Mouse (Mus musculus): ENCODE results near the gene Trappc3. TPM values are rescaled to one million over a fixed set of nuclear protein-coding genes. Genes with fewer than 3 reads are reported as not detected.

Gene Trappc3
- polyA plus RNA-seq (2012): 35.1 and 44.0 TPM in 2 replicates

- TF ChIP-seq GATA1 (IDR thresholded peaks at IDR 0.05; ENCODE audit: low read length): no peak
These were observed at the start of gene Trappc3 for GRCm38 (mm10) chr4:126262119-126262807. Gene Trappc3, plus strand, starts transcription at chr4:126262325.

- TF ChIP-seq GATA1 (IDR thresholded peaks at IDR 0.05; ENCODE audit: low read length): no peak
These were observed 44.4 kb upstream of the Trappc3 start for GRCm38 (mm10) chr4:126217771-126218170.

GRCm38 (mm10) chr4:126220045-126220444 lies 42.1 kb upstream of the Trappc3 start:
- no peak for TF ChIP-seq GATA1 (IDR thresholded peaks at IDR 0.05; ENCODE audit: low read length)

- TF ChIP-seq GATA1 (IDR thresholded peaks at IDR 0.05; ENCODE audit: low read length): no peak
These were observed 39.5 kb upstream of the Trappc3 start for GRCm38 (mm10) chr4:126222631-126223030.

- no peak for TF ChIP-seq GATA1 (IDR thresholded peaks at IDR 0.05; ENCODE audit: low read length)
These were observed 35.5 kb upstream of the Trappc3 start for GRCm38 (mm10) chr4:126226640-126227039.

- TF ChIP-seq GATA1 (IDR thresholded peaks at IDR 0.05; ENCODE audit: low read length): no peak
These were observed 34.9 kb upstream of the Trappc3 start for GRCm38 (mm10) chr4:126227077-126227761.

GRCm38 (mm10) chr4:126228144-126228543 lies 34.0 kb upstream of the Trappc3 start:
- TF ChIP-seq GATA1 (IDR thresholded peaks at IDR 0.05; ENCODE audit: low read length): no peak

GRCm38 (mm10) chr4:126229900-126230299 lies 32.2 kb upstream of the Trappc3 start:
- no peak for TF ChIP-seq GATA1 (IDR thresholded peaks at IDR 0.05; ENCODE audit: low read length)

- TF ChIP-seq GATA1 (IDR thresholded peaks at IDR 0.05; ENCODE audit: low read length): no peak
These were observed 28.3 kb upstream of the Trappc3 start for GRCm38 (mm10) chr4:126233676-126234308.

- TF ChIP-seq GATA1 (IDR thresholded peaks at IDR 0.05; ENCODE audit: low read length): no peak
These were observed 27.5 kb upstream of the Trappc3 start for GRCm38 (mm10) chr4:126234496-126235175.

- no peak for TF ChIP-seq GATA1 (IDR thresholded peaks at IDR 0.05; ENCODE audit: low read length)
These were observed 26.9 kb upstream of the Trappc3 start for GRCm38 (mm10) chr4:126235191-126235590.

GRCm38 (mm10) chr4:126236467-126237280 lies 25.5 kb upstream of the Trappc3 start:
- no peak for TF ChIP-seq GATA1 (IDR thresholded peaks at IDR 0.05; ENCODE audit: low read length)

GRCm38 (mm10) chr4:126237721-126238242 lies 24.3 kb upstream of the Trappc3 start:
- no peak for TF ChIP-seq GATA1 (IDR thresholded peaks at IDR 0.05; ENCODE audit: low read length)

GRCm38 (mm10) chr4:126239862-126240475 lies 22.2 kb upstream of the Trappc3 start:
- TF ChIP-seq GATA1 (IDR thresholded peaks at IDR 0.05; ENCODE audit: low read length): no peak

Measured in G1E-ER4 (cell line).